Mouse (Mus musculus): Measurements from ENCODE around the gene Vti1a. TPM values are rescaled to one million over a fixed set of nuclear protein-coding genes. Genes with fewer than 3 reads are reported as not detected.

The Vti1a gene
- 15.4 and 17.6 TPM in 2 replicates for polyA plus RNA-seq (2011; ENCODE audit: insufficient read depth, insufficient read length, low read depth, missing spikeins)

- no peaks in the 10 kb centered on the region for H3K9me3 ChIP-seq (replicated peaks; ENCODE audit: control insufficient read depth, insufficient read depth, low read length, poor library complexity, severe bottlenecking)
- no peak within 1 kb of the TSS for H3K27ac ChIP-seq (ENCODE audit: insufficient read depth, low read length)
- H3K36me3 ChIP-seq (ENCODE audit: control insufficient read depth, insufficient read depth, low read length, poor library complexity, severe bottlenecking): peaks cover 9% of the 10 kb centered on the region
- peak within 1 kb of the TSS; percentile 72 for H3K9ac ChIP-seq (ENCODE audit: low read depth, poor library complexity, severe bottlenecking)
- TF ChIP-seq POLR2A (IDR thresholded peaks at IDR 0.05; ENCODE audit: insufficient read depth, low read length) (no peak), CTCF (IDR thresholded peaks at IDR 0.05; ENCODE audit: low read depth, low read length) (no peak), EP300 (IDR thresholded peaks at IDR 0.05; ENCODE audit: insufficient read depth, low read depth, low read length) (no peak)
- H3K4me3 ChIP-seq (ENCODE audit: low read depth, low read length): peak within 1 kb of the TSS; percentile 92
- H3K4me1 ChIP-seq (ENCODE audit: control insufficient read depth, insufficient read depth, low read length): no peaks in the 10 kb centered on the region
- no peaks in the 10 kb centered on the region for H3K27me3 ChIP-seq (ENCODE audit: control insufficient read depth, insufficient read depth, low read length, poor library complexity, severe bottlenecking)
Measured at GRCm38 (mm10) chr19:55316109-55316714, at the start of gene Vti1a. TSS of gene Vti1a (plus strand) at chr19:55316295.

DNA sequence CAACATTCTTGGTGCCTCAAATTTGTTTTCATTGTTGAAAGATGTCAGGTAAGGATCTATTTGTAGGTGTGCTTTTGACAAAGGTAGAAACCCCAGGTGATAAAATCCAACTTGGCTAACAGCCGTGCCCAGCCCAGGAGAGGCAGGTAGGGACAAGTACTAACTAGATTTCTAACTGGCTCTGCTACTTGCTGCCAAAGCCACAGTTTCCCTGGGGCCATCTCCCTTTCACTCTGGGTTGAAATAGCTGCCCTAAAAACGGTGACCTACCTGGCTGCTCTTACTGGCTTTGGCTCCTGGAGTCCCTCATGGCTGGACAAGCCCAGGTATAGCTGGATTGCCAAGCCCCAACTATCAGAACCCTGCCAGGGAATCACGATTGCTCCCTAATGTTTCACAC lies 49.3 kb upstream of the Vti1a start:
- Histone ChIP-seq H3K4me3 (ENCODE audit: low read depth, low read length) (no peak overlapping the region), H3K36me3 (ENCODE audit: control insufficient read depth, insufficient read depth, low read length, poor library complexity, severe bottlenecking) (no peaks in the 10 kb centered on the region), H3K9me3 (replicated peaks; ENCODE audit: control insufficient read depth, insufficient read depth, low read length, poor library complexity, severe bottlenecking) (no peaks in the 10 kb centered on the region), H3K9ac (ENCODE audit: low read depth, poor library complexity, severe bottlenecking) (no peak overlapping the region), H3K27me3 (ENCODE audit: control insufficient read depth, insufficient read depth, low read length, poor library complexity, severe bottlenecking) (no peaks in the 10 kb centered on the region), H3K27ac (ENCODE audit: insufficient read depth, low read length) (no peak overlapping the region), H3K4me1 (ENCODE audit: control insufficient read depth, insufficient read depth, low read length) (peaks cover 6% of the 10 kb centered on the region)
- no peak for TF ChIP-seq CTCF (IDR thresholded peaks at IDR 0.05; ENCODE audit: low read depth, low read length)
- TF ChIP-seq EP300 (IDR thresholded peaks at IDR 0.05; ENCODE audit: insufficient read depth, low read depth, low read length): no peak
- TF ChIP-seq POLR2A (IDR thresholded peaks at IDR 0.05; ENCODE audit: insufficient read depth, low read length): no peak

GRCm38 (mm10) chr19:55268150-55268549 lies 47.9 kb upstream of the Vti1a start:
- TF ChIP-seq EP300 (IDR thresholded peaks at IDR 0.05; ENCODE audit: insufficient read depth, low read depth, low read length) (no peak), CTCF (IDR thresholded peaks at IDR 0.05; ENCODE audit: low read depth, low read length) (no peak), POLR2A (IDR thresholded peaks at IDR 0.05; ENCODE audit: insufficient read depth, low read length) (no peak)
- Histone ChIP-seq H3K27me3 (ENCODE audit: control insufficient read depth, insufficient read depth, low read length, poor library complexity, severe bottlenecking) (no peaks in the 10 kb centered on the region), H3K9me3 (replicated peaks; ENCODE audit: control insufficient read depth, insufficient read depth, low read length, poor library complexity, severe bottlenecking) (no peaks in the 10 kb centered on the region), H3K4me1 (ENCODE audit: control insufficient read depth, insufficient read depth, low read length) (peaks cover 8% of the 10 kb centered on the region), H3K4me3 (ENCODE audit: low read depth, low read length) (no peak overlapping the region), H3K36me3 (ENCODE audit: control insufficient read depth, insufficient read depth, low read length, poor library complexity, severe bottlenecking) (0 out of 2 replicates have a peak, but pooled peaks cover under 1% of the 10 kb centered on the region), H3K27ac (ENCODE audit: insufficient read depth, low read length) (no peak overlapping the region), H3K9ac (ENCODE audit: low read depth, poor library complexity, severe bottlenecking) (no peak overlapping the region)

DNA sequence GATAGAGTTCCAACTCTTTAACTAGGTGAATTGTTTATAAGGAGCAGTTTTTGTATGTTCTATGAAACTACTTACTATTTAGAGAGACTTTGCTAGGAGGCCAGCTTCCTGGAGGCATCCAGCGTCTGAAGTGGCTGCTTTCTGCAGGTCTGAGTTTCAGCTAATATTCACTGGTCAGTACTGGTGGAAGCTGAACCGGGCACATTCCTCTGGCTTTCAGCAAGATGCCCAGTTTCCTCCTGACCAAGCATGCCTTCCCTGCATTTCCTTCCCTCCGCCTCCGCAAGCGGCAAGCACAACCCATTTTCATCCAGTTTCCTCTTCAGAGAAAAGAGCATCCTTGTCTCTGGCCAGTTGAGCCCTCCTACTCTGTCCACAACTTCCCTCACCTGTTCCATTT lies 47.0 kb upstream of the Vti1a start:
- H3K9ac ChIP-seq (ENCODE audit: low read depth, poor library complexity, severe bottlenecking): no peak overlapping the region
- H3K4me3 ChIP-seq (ENCODE audit: low read depth, low read length): no peak overlapping the region
- 0 out of 2 replicates have a peak overlapping the region, but pooled peaks have one; percentile 8 for H3K27ac ChIP-seq (ENCODE audit: insufficient read depth, low read length)
- no peaks in the 10 kb centered on the region for H3K27me3 ChIP-seq (ENCODE audit: control insufficient read depth, insufficient read depth, low read length, poor library complexity, severe bottlenecking)
- no peak for TF ChIP-seq CTCF (IDR thresholded peaks at IDR 0.05; ENCODE audit: low read depth, low read length)
- no peak for TF ChIP-seq EP300 (IDR thresholded peaks at IDR 0.05; ENCODE audit: insufficient read depth, low read depth, low read length)
- TF ChIP-seq POLR2A (IDR thresholded peaks at IDR 0.05; ENCODE audit: insufficient read depth, low read length): no peak
- no peaks in the 10 kb centered on the region for H3K9me3 ChIP-seq (replicated peaks; ENCODE audit: control insufficient read depth, insufficient read depth, low read length, poor library complexity, severe bottlenecking)
- H3K36me3 ChIP-seq (ENCODE audit: control insufficient read depth, insufficient read depth, low read length, poor library complexity, severe bottlenecking): 0 out of 2 replicates have a peak, but pooled peaks cover 3% of the 10 kb centered on the region
- peaks cover 8% of the 10 kb centered on the region for H3K4me1 ChIP-seq (ENCODE audit: control insufficient read depth, insufficient read depth, low read length)

- peak overlapping the region; percentile 67 for H3K27ac ChIP-seq (ENCODE audit: insufficient read depth, low read length)
- H3K4me1 ChIP-seq (ENCODE audit: control insufficient read depth, insufficient read depth, low read length): peaks cover 8% of the 10 kb centered on the region
- 0 out of 2 replicates have a peak, but pooled peaks cover 3% of the 10 kb centered on the region for H3K36me3 ChIP-seq (ENCODE audit: control insufficient read depth, insufficient read depth, low read length, poor library complexity, severe bottlenecking)
- no peaks in the 10 kb centered on the region for H3K9me3 ChIP-seq (replicated peaks; ENCODE audit: control insufficient read depth, insufficient read depth, low read length, poor library complexity, severe bottlenecking)
- TF ChIP-seq POLR2A (IDR thresholded peaks at IDR 0.05; ENCODE audit: insufficient read depth, low read length) (no peak), CTCF (IDR thresholded peaks at IDR 0.05; ENCODE audit: low read depth, low read length) (no peak), EP300 (IDR thresholded peaks at IDR 0.05; ENCODE audit: insufficient read depth, low read depth, low read length) (peak; percentile 93)
- no peaks in the 10 kb centered on the region for H3K27me3 ChIP-seq (ENCODE audit: control insufficient read depth, insufficient read depth, low read length, poor library complexity, severe bottlenecking)
- H3K4me3 ChIP-seq (ENCODE audit: low read depth, low read length): no peak overlapping the region
- no peak overlapping the region for H3K9ac ChIP-seq (ENCODE audit: low read depth, poor library complexity, severe bottlenecking)
Measured at GRCm38 (mm10) chr19:55271448-55271847, 44.6 kb upstream of the Vti1a start.

DNA sequence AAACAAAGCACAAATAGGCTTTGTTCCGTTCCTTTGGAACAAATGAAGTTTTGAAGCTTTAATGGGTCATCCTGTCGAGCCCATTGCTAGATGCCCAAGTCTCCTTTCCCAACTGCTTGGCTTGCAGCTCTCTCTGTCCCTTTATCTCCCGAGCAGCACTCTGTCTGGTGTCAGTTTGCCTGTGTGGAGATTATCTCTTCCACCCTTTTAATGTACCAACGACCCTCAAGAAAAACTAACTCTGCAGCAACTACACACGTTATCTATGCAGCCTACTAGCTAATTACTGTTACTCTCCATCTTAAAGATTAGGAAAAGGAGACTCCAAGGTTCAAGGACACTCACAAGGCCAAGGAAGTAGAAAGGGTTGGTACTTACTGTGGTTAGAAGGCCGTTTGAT lies 42.8 kb upstream of the Vti1a start:
- Histone ChIP-seq H3K27me3 (ENCODE audit: control insufficient read depth, insufficient read depth, low read length, poor library complexity, severe bottlenecking) (no peaks in the 10 kb centered on the region), H3K4me1 (ENCODE audit: control insufficient read depth, insufficient read depth, low read length) (peaks cover 8% of the 10 kb centered on the region), H3K36me3 (ENCODE audit: control insufficient read depth, insufficient read depth, low read length, poor library complexity, severe bottlenecking) (0 out of 2 replicates have a peak, but pooled peaks cover 3% of the 10 kb centered on the region), H3K27ac (ENCODE audit: insufficient read depth, low read length) (no peak overlapping the region), H3K9ac (ENCODE audit: low read depth, poor library complexity, severe bottlenecking) (no peak overlapping the region), H3K4me3 (ENCODE audit: low read depth, low read length) (no peak overlapping the region), H3K9me3 (replicated peaks; ENCODE audit: control insufficient read depth, insufficient read depth, low read length, poor library complexity, severe bottlenecking) (no peaks in the 10 kb centered on the region)
- TF ChIP-seq POLR2A (IDR thresholded peaks at IDR 0.05; ENCODE audit: insufficient read depth, low read length) (no peak), EP300 (IDR thresholded peaks at IDR 0.05; ENCODE audit: insufficient read depth, low read depth, low read length) (no peak), CTCF (IDR thresholded peaks at IDR 0.05; ENCODE audit: low read depth, low read length) (no peak)
